Mouse (Mus musculus) natural killer cell, adult 2 months (primary cell): Measurements from ENCODE around the gene Arhgap9.
A peak's percentile ranks its signal among the peaks of the same experiment; 100 is the strongest.

Experiments used
- DNase-seq, 2 experiments: peaks; one replicate each; pipeline ENCODE4 v3.0.0; 2022; ENCODE audit warnings: low spot score in 2 of 2

The Arhgap9 gene

DNA sequence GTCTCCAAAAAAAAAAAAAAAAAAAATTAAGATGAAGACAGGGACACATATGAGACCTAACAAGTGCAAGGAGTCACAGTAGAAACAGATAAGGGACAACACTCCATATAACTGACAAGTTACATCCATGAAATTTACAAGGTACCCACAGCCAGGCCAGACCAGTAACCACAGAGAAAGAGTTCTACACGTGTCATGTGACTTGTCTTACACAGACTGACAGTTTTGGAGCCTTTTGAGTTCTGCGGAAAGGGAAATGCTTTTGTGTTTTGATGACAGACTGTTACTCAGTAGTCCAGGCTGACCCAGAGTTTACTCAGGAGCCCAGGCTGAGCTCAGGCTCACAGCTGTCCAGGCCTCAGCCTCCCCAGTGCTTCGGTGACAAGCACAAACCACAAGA lies 21.3 kb downstream of the Arhgap9 start:
- no peak for DNase-seq

GRCm38 (mm10) chr10:127346173-127346572 lies 24.4 kb downstream of the Arhgap9 start:
- no peak for DNase-seq

- no peak for DNase-seq
Observed at GRCm38 (mm10) chr10:127348957-127349356, 27.2 kb downstream of the Arhgap9 start.

DNA sequence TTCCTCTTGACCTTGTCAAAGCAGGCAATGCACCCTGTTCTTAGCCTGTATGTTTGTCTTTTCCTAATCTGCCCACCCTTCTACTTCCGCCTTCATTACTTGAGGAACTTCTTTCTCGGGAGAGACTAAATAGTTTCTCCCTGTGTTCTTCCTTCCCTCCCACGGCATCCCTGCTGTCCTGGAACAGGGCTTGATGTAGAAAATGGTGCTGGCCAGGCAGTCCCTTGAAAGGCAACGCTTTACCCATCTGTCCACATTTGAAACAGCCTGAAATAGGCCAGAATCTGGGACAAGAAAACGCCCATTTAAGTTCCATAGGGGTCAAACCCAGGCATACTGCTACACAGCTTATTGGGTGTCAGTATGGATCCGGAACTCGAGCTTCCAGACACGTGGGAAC lies 28.0 kb downstream of the Arhgap9 start:
- no peak for DNase-seq

DNA sequence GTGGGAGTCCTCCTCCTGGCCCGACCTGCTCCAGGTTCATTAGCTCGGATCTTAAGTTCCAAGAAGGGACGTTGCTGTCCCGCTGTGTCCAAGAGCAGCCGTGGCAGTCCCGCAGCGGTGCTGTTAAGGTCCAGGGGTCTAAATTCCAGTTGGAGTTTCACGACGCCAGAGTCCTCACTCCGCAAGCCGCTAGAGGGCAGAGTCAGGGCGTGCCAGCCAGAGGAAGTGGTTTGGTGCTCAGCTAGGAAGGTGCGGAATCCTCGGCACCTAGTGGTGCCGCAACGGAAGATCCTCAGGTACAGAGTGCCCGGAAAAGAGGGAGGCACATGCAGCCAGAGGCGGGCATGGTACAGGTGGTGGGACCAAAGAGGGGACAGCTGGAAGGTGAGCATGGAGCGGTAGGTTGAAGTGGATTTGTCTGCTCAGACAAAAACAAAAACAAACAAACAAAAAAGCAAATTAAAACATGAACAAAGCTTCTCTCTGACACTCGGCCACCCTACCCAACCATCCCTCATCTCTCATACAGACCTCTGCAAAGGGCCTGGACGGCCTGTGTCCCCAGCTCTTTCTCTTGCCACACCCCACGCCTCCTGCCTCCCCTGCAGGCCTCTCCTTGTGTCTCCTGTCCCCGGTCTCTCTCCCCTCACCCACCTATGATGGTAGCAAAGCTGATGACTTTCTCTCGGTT lies 29.0 kb downstream of the Arhgap9 start:
- DNase-seq = peak; percentile 44 to 63

DNA sequence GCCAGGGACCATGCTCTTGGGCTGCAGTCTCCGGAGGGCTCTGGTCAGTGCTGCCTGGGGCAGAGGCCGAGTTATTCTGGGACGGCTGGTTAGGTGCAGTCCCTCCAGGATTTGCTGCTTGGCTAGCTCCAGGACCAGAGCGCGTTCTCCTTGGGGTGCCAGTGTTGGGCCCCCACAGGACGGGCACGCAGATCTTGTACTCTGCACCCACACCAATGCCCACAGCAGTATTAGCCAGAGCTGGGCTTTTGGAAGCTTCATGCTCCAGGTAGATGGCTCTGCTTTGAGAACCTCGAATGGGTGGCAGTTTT lies 29.5 kb downstream of the Arhgap9 start:
- DNase-seq = no peak

DNA sequence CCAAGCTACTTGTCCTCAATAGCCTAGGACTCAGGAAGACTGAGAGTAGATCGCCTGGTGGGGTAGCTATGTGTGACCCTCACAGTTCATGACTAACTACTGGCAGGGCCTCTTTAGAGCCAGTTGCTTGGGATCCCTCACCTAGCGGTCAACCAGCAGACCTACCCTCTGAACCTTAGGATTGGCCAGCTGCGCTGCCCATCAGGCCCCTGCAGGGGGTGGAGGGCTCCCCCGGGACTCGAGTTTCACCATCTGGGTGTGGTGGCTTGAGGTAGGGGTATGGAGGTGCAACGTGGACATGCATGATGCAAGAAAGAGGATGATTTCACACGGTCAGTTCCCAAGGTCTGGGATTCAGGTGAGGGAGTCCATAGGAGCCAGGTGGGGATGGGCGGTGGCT lies 30.0 kb downstream of the Arhgap9 start:
- no peak for DNase-seq

DNA sequence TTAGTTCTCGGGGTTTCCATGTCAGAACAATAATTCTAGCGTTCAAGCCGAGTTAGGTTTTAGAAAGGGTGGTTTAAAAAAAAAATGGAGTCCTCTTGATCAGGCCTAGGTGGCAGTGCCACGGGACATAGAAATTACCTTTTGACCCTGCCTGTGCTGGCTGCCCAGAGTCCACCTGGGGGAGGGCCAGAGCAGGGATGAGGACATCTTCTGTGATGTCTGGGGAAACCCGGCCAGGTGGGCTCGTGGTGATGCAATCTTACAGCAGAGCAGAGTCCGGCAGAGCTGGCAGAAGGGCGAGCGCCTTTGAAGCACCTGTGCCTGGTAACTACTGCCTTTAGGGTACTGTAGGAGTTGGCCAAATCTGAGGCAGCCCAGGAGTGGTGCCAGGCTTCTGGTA lies 30.4 kb downstream of the Arhgap9 start:
- DNase-seq = no peak

DNA sequence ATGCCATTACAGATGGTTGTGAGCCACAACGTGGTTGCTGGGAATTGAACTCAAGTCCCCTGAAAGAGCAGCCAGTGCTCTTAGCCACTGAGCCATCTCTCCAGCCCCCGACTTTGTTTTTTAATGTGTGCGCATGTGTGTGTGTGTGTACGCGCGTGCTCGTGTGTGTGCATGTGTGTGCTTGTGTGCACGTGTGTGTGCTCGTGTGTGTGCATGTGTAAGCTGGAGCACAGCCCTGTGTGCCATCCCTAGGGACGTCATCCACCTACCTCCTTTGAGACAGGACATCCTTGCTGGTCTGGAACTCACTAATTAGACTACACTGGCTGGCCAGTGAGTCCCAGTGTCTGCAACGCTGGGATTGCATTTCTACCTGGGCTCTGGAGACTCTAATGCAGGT lies 31.0 kb downstream of the Arhgap9 start:
- no peak for DNase-seq

DNA sequence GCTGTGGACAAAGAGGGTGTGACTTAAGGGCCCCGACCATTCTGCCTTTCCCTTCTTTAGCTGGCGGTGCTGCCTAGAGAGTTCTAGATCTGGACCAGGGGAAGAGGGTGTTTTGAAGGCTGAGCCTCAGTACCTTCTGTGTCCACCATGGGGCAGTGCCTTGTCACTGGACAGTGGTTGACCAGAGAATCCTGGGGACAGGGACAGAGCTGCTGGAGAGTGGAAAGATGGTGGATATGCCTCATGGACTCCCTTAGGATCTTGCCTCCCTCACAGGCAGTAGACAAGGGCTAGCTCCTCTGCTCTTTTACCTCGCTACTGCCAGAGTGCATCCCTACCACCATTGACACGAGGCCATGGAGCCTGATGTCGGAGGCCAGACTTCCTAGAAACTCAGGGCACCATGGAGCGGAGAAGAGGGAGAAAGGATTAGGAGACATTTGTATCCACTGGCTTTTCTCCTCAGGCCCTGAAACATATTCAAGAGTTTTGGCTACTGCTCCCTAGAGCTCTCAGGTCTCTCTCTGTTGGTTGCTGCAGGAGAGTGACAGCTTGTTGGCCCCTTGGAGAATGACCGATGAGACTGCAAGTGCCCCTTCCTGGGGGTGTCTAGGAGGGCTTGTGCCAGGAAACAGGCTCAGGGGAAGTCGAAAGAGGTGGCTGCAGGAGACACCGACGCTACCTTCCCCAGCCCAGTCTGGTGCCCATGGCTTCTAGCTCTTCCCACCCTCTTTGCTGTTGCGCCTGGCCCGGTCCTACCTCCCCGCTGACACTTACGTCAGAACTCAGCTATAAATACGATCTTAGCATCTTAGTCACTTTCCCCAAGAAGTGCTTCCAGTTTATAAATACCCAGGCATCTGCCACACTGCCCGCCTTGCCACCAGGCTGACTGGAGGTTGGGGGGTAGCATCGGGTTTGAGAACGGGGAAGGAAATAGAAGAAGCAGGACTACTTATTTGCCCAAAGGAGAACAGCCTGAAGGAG lies 32.4 kb downstream of the Arhgap9 start, which contains the start of gene Inhbe:
Gene Inhbe, minus strand, starts transcription at position 503 of the 987 bp plus-strand sequence.
- peak in 1 of 2 experiments; percentile 18 for DNase-seq

DNA sequence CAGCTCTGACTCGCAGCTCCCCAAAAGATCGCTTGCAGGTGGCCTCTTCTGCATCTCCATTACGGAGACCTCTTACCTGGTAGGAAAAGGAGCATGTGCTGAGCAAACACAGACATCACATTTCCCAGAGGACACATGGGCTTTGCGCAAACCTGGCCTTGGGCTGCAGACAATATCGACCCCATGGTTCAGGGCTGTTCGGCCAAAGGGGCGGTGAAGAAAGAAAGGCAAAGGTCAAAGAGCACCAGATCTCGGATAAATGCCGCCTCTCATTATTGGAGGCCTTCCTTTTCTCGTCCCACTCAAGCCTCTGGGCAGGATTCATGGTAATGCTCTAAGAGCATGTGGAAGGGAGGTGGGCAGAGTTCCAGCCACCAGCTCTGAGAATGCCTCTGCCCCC lies 33.6 kb downstream of the Arhgap9 start:
- no peak for DNase-seq

- DNase-seq = no peak
Observed at GRCm38 (mm10) chr10:127360714-127361113, 39.0 kb downstream of the Arhgap9 start.

GRCm38 (mm10) chr10:127367116-127367515 lies 45.4 kb downstream of the Arhgap9 start:
- DNase-seq = no peak

GRCm38 (mm10) chr10:127368273-127368672 lies 46.5 kb downstream of the Arhgap9 start:
- DNase-seq = no peak

DNA sequence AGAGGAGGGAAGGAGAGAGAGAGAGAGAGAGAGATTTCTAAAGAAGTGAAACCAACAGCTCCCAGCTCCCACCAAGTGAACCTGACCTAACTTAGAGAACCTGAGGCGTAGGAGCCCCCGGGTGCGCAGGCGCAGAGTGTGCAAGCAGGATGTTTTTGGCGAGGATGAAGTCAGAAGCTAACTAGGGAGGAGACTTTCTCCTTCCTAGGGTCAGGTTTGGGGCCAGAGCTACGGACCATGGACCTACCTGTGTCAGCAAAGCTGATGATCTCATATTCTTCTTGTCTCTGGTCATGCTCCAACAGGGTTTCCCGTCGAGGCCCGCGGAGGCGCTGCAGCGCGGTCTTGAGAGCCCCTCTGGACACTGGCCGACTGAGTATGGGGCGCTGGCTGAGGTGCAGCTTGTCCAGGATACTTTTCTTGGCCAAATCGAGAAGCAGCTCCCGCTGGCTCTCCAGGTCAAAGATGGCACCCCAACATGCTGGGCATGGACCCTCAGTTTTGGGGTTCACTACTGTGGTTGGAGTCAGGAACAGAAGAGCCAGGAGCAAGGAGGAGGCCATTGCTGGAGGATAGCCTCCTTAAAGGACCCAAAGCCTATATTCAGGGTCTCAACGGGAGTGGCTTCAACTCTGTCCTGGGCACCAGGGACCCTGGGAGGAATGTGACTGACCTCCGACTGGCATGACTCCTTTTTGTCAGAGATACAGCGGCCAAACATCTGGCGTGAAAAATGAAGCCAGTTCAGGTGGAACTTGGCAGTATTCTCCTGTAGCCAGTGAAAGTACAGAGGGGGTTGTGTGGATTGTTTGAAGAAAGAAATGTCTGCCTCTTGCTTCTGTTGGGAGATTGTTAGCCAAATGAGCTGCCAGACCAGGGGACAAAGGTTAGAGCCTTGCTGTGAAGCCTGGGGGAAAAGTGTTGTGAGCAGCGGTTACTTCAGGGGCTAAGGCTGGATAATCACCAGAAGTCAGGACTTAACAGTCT lies 48.4 kb downstream of the Arhgap9 start, which contains the start of gene Inhbc:
Gene Inhbc, minus strand, starts transcription at position 598 of the 987 bp plus-strand sequence.
- DNase-seq = no peak

- no peak for DNase-seq
Observed at GRCm38 (mm10) chr10:127371023-127371422, 49.3 kb downstream of the Arhgap9 start.

- DNase-seq = no peak
Observed at GRCm38 (mm10) chr10:127377700-127378099, 55.9 kb downstream of the Arhgap9 start.
